Mouse (Mus musculus) frontal cortex, postnatal 10 days (tissue): ENCODE results near the gene Tmem229a.

ENCODE experiments used
- DNase-seq, 2 experiments: peaks; one replicate each; pipeline ENCODE4 v3.0.0; 2022; ENCODE audit warnings: low spot score in 2 of 2, mixed read lengths in 1 of 2

The Tmem229a gene

DNA sequence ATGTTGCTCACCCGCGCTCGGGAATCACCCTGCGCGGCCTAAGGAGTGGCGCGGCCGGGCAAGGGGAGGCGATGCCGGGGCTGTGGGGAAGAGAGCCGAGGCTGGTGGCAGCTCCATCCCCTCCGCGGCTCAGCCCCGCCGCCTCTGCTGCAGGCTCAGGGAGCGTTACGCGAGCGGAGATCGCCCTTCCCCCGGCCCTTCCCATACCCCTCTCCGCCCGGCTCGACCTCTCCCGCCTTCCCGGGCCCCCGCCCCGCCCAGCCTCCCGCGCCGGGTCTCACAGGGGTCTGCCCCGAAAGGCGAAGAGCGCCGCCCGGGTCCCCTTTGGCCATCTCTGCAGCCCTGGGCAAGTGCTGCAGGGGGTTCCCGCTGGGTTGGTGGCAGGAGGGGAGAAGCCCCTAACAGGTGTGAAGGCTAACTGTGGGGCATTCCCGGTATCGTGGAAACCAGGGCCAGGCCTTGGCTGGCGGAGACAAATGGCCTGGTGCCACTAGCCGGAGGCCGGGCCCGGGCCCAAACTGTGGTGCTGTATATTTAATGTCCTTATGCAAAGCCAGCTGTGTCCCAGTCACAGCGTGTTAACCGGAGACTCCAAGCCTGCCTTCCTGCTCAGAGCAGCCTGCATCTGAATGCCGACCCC is at the start of gene Tmem229a:
Tmem229a (minus strand) TSS at position 352 of the 640 bp plus-strand sequence.
- peak; percentile 65 for DNase-seq

DNA sequence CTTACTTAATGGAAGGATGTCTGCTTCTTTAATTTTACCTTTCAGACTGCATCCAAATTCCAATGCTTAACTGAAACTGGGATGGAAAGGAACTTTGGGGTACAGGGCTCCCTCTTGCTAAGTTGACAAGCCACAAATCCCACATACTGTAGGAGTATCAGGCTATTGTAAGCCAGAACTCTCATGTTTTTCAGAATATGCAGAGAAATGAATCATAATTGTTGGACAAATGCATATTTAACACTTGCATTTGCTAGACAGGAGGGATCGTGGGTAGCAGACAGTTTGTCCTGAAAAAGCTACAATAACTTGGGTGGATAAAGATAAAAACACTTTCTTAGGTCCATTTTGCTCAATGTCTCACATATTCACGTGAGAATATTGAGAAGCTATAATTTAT is 37.7 kb upstream of the Tmem229a start:
- no peak for DNase-seq

DNA sequence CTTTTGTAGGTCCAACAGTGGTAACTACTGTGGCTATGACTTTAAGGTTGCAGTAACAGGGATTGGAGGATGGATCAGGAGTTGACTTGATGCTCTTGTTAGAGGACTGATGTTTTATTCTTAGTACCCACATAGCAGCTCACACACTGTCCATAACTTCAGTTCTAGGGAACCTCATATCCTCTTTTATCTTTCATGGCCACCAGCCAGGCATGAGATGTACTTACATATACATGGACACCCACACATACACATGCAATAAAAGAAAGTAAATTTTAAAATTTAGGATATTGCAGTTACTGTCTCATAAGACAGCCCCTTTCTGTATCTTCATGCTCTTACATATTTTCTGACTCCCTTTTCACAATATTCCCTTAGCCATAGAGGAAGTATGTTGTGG is 33.7 kb upstream of the Tmem229a start:
- no peak for DNase-seq

DNA sequence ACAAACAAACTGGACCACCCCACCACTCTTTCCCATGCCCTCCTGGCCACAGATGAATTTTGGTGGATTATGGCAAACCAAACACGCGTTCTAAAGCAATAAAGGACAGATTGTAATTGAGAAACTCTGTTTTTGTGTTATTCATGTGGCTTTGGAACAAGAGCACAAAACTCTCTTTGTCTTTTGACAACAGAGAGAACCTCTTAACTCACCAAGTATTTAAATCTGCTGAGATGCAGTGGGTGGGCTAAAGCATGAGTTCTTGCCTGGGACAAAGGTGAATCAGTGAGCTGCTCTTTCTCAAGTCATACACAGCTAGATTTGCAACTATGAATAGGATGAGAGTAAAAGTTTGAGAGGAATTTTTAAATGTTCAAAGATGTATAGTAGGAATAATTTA is 20.1 kb upstream of the Tmem229a start:
- DNase-seq, result no peak

DNA sequence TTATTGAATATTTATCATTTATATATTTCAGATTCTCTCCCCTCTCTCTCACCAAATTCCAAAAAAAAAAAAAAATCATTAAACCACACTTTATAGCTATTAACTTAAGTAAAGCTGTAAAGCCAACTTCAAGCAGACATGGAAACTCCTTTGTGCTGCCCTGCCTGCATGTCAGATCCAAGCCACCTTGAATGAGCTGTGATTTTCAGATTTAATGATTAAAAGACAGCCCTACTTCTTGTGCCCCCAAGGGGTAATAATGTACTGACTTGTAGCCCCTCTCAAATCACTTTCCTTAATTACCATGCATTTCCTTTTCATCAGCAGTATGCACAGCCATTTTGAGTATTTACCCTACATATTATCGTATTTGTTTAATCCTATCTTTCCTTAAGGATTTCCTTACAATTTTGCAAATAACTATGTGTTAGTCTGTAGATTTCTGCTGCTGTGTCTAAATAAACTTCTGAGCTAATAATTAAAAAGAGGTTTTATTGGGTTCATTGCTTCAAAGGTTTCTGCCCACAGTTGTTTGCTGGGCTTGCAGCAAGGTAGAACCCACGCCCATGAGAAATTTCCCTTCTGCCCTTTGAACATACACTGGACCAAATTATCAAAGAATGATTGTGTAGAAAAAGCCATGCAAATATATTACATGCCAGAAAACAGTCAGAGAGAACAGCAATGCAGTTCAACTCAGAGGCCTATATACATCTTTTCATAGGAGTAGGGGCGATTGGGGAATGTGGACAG is 12.6 kb upstream of the Tmem229a start:
- no peak for DNase-seq

DNA sequence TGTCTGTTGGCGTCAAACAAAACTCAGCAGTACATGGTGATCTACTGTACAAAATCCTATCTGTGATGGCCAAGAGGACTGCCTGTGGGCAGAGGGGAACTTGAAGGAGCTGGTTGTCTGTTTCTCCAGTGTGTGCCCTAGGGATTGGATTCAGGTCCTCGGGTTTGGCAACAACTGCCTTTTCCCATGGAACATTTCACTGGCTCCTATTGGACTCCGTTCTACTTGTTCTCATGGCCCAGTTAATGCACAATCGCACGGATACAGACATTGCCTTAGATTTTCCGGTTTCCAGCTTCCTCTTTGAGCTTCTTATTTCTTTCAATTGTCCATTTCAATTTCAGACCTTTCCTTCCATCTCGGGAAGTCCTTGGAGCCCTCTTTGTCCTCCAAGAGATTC is 11.6 kb upstream of the Tmem229a start:
- no peak for DNase-seq

DNA sequence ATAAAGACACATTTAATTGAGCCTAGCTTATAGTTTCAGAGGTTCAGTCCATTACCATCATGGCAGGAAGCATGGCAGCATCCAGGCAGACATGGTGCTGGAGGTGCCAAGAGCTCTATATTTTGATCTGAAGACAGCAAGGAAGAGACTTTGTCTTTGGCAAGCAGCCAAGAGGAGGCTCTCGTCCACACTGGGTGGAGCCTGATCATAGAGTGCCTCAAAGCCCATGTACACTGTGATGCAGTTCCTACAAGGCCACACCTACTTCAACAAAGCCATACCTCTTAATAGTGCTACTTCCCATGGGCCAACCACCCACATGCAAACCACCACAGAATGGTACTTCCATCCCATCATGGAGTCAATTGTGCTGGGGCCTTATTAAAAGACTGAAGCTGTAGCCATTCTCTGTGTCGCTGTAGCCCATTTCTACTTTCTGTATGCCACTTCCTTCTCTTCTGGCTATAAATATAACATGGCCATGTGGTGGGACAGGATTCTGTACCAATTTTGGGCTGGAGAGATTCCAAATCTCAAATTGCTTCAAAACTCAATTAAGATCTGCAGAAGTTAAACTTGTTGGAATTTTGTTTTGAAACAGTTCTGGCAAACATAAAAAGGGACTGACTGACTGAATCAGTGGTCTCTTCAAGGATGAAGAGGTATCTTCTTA is 10.0 kb upstream of the Tmem229a start:
- DNase-seq, result no peak

DNA sequence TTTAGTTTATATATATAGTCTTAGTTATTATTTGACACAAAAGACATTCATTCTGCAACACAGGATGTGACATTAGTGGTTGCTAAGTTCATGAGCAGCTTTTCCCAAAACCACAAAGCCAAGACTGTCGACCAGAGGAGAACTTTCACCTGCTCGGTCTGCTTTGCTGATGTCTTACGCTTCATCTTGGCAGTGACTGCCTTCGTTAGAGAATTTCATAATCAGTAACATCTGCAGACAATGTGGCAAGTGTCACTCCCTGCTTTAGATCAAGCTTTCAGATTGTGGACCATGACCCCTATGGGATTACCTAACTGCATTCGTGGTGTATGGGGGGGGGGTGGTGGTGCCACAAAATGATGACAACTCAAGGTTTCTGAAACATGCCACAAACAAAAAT is 7.7 kb upstream of the Tmem229a start:
- no peak for DNase-seq

DNA sequence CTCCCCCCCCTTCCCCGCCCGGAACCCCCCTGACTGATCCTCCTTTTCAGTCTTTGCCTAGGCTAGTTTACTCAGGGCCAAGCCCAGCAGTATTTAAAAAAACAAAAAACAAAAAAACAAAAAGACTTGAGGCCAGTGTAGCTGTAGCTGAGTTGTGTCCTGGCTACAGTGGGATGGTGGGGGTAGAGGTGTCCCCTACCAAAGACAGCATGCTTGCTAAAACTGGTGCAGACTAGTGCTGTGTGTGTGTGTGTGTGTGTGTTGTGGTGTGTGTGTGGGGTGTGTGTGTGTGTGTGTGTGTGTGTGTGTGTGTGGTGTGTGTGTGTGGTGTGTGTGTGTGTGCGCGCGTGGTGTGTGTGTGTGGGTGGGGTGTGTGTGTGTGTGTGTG is 483 bp upstream of the Tmem229a start:
- no peak for DNase-seq

DNA sequence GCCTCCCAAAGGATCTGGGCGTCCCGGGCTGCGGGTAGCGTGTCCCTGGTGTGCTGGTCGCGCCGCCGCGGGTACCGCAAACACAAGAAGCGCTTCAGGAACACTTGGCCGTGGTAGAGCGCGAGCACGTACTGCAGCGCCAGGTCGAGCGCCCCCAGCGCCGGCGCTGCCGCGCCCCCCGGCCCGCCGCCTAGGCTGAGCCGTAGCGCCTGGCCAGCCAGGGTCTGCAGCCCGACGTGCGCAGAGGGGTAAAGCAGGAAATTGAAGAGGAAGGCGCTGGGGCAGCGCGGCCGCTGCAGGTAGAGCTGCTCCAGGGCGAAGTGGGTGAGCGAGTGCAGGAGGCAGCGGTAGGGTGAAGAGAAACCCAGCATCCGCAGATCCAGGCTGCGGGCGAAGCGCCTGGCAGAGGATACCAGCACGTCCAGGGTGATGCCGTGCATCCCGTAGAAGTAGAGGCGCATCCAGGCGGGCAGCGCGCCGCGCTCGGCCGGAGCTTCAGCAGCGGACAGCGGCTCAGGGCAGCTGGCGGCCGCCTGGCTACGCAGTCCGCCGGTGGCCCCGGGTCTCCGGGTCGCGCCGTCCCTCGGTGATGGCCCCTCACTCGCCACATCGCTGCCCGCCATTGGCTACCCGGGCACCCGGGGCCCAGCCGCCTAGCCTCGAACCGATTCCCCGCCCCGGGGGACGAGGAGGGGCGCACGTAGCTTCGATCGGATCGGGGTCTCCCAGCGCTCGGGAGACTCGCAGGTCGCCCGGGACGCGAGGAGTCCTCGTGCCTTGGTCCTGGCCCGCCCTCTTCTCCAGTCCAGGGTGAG is 759 bp downstream of the Tmem229a start:
- peak; percentile 50 to 63 for DNase-seq

DNA sequence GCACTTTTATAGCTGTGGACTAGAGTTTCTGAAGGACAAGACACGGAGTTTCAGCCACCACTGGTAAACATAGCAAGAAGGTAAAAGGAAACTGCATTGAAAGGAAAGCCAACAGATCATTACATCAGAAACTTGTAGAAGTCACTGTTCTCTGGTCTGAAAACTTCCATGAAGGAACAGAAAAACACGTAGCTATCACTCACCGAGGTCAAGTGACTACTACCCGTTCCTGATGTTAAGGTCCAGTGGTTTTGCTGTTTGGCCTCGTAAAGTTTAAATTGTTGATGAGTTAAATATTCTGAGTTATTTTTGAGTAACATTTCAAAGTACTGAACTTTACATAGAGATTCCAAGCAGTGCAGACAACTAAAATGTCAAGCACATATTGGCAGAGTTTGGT is 2.0 kb downstream of the Tmem229a start:
- DNase-seq, result no peak

DNA sequence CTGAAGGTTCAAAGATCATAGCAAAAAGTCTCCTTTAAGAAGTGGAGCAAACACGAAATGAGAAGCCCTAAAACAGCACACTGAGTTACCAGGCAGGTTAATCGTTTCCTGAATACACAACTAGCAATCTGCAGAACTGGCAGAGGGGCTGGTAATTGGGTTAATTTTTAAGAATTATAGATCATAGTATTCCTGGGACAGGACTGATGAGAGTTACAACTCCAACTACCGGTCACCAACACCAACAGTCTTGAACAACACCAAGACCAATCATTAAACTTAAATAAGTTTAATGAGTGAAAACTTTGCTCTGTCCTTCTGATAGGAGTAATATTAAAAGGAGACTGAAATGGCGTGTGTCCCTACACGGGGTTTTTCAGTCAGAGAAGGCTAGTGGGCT is 3.8 kb downstream of the Tmem229a start:
- DNase-seq, result no peak

DNA sequence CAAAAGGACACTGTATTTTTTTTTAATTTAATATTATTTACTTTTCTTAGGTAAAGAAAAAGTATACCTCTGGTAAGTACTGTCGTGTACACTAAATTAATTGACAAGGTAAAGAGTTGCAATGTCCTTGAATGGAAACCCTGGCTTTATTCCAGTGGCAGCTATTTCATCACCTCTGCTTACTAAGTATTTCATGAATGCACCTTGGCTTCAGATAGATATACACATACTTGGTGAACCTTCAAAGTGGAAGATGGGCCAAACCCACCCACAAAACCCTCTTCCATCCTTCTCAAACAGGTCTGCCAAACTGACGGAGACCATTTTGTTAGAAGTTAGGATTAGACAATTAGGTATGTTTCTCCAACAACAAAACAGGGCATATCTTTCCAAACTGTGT is 5.4 kb downstream of the Tmem229a start:
- no peak for DNase-seq

DNA sequence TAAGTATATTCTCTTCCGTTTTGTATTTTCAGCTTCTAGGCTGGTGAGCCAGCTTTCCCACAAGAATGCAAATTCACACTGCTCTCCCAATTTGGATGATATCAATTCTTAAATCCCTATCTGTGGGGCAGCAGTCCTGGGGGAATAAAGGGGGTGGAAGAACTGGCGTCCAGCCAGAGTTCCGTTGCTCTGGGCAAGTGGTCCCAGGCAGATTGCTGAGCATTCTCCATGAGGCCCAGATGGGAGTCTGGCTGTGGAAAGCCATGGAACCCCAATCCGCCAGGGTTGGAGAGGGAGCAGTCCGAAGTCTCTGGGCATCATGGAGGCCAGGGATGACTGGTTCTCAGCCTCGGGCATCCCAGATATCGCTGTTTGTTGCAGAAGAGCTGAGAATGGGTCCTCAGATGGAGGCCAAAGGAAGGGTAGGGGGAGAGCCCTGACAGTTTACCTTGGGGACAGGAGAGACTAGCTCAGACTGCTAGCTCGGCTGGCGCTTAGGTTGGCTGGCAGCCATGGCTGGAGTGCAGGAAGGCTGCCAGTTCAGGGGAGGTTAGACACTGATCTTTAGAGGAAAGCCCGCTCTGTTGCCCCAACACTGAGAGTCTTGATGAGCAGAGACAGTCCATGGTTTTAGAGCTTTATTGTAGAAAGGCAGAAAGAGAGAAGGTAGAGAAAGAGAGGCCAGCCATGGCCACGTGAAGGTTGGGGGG is 30.9 kb downstream of the Tmem229a start:
- no peak for DNase-seq

DNA sequence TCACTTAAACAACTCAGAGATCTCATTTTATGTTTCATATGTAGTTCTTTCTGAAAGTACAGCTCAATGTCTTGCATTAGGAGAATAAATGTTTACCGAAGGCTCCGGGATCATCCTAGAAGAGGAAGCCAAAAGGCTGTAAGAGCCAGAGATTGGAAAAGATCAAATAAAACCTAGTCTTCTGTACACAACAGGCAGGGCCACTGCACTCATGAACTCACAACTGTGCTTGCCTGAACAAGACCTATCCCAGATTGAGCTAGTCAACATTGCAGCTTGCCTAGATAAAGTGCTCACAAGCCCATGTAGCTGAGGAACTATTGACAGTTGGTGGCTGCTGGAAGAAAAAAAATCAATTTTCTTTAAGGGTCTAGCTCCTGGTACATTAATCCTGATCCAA is 42.5 kb downstream of the Tmem229a start:
- DNase-seq, result no peak

DNA sequence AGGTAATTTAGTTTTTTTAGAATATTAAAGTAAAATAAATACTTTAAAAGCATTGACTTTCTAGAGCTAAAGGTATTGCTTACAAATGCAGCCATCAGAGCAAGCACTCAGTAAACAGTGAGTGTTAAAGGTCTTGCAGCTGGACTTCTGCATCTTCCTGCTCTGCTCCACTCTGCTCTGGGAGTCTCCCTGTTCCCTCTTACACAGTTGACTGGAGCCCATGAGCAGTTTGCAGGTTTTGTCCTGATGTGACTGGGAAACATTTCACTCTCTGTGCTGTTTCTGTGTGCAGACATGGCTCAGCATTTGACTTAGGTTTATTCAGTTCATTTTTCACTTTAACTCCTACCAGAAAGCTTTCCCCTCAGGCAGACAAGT is 45.4 kb downstream of the Tmem229a start:
- DNase-seq, result no peak

DNA sequence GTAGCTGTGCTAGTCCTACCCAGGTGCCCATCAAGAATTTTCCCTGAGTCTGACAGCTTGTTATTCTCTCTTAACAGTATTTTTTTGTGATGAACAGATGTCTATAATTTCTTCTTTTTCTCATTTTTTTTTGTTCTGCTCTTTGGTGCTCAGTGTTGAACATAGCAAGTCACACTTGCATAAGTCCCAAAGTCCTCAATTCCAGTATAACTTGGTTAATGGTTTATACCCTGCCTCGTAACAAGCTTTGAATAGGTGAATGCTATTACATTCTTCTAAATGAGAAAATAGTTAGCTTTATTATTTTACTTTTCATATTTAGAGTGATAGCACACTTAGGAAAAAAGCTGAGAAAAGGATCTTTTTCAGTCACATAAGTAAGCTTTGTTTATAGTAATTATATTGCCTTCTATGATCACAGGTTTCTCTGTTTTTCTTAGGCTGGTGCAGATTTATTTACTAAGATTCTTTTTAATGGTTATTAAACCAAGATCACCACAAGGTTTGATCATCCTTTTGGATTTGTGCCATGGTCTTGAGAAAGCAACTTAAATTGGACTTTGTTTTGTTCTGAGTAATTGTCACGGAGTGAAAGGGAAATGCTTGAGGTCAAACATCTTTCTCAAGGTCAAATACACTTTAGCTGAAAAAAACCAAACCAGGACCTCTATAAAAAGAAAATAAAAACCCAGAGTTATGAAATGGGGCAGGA is 45.9 kb downstream of the Tmem229a start:
- no peak for DNase-seq

DNA sequence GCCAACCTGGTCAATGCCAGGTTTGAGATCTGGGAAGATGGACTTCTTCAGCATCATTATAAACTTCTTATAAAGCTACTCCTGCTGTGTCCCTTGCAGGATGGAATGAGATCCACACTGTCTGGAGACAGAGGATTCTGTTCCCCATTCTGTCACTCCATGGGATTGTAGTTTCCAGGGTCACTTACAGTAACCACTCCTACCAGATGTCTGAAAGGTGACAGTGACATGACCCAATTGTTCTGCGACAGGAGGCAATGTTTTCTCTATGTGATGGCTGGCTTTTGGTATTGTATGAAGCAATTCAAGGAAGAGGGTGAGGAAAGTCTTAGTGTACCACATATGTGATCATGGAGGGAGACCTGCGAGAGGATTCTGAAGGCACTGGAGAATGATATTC is 48.3 kb downstream of the Tmem229a start:
- no peak for DNase-seq

DNA sequence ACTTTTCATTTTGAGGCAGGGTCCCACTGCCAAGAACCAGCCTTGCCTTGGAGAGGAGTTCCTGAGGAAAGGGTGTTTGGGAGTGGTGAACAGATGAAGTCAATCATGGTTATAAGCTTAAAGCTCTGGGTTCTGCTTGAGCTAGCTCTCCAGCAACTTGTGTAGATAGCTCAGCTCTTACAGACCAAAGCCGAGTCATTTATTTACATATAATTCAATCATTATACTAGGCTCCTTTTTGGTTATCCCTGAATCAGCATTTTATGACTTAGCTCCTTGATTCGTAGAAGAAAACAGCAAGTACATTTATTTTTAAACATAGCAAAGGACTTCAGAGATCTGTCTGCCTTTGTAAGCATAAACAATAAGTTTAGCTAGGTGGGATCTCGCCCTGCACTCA is 51.0 kb downstream of the Tmem229a start:
- no peak for DNase-seq
